Mouse (Mus musculus) c-Kit-negative CD71-positive TER-119-positive erythroid progenitor cells, embryonic 14.5 days (primary cell): Measurements from ENCODE around the gene Creb5.

Source experiments
- DNase-seq: peaks from one replicate; pipeline ENCODE4 v3.0.0-alpha.2; 2013; ENCODE audit warnings: low read depth, low spot score

Gene Creb5

GRCm38 (mm10) chr6:53641633-53642605 is 354.8 kb downstream of the Creb5 start:
- no peak for DNase-seq

- DNase-seq, result no peak
Measured at GRCm38 (mm10) chr6:53642826-53643356, 355.8 kb downstream of the Creb5 start.

- DNase-seq, result no peak
Measured at GRCm38 (mm10) chr6:53643481-53643880, 356.4 kb downstream of the Creb5 start.

GRCm38 (mm10) chr6:53644056-53644455 is 357.0 kb downstream of the Creb5 start:
- DNase-seq, result no peak

- DNase-seq, result no peak
Measured at GRCm38 (mm10) chr6:53644971-53645370, 357.9 kb downstream of the Creb5 start.

- no peak for DNase-seq
Measured at GRCm38 (mm10) chr6:53649782-53650181, 362.7 kb downstream of the Creb5 start.

- DNase-seq, result no peak
Measured at GRCm38 (mm10) chr6:53652691-53653090, 365.6 kb downstream of the Creb5 start.

GRCm38 (mm10) chr6:53653706-53654360 is 366.8 kb downstream of the Creb5 start:
- DNase-seq, result no peak

- no peak for DNase-seq
Measured at GRCm38 (mm10) chr6:53654361-53654824, 367.3 kb downstream of the Creb5 start.

- DNase-seq, result no peak
Measured at GRCm38 (mm10) chr6:53656466-53656865, 369.4 kb downstream of the Creb5 start.

GRCm38 (mm10) chr6:53657483-53657882 is 370.4 kb downstream of the Creb5 start:
- no peak for DNase-seq

- DNase-seq, result no peak
Measured at GRCm38 (mm10) chr6:53662858-53663833, 376.1 kb downstream of the Creb5 start.

GRCm38 (mm10) chr6:53664759-53665158 is 377.7 kb downstream of the Creb5 start:
- DNase-seq, result no peak

- DNase-seq, result no peak
Measured at GRCm38 (mm10) chr6:53666503-53666902, 379.4 kb downstream of the Creb5 start.

- DNase-seq, result no peak
Measured at GRCm38 (mm10) chr6:53678307-53678706, 391.2 kb downstream of the Creb5 start.

GRCm38 (mm10) chr6:53680046-53680445 is 393.0 kb downstream of the Creb5 start:
- DNase-seq, result no peak

GRCm38 (mm10) chr6:53684416-53684815 is 397.3 kb downstream of the Creb5 start:
- DNase-seq, result no peak

GRCm38 (mm10) chr6:53685323-53685722 is 398.3 kb downstream of the Creb5 start:
- DNase-seq, result no peak

- DNase-seq, result no peak
Measured at GRCm38 (mm10) chr6:53688762-53689477, 401.9 kb downstream of the Creb5 start.

GRCm38 (mm10) chr6:53691006-53691405 is 403.9 kb downstream of the Creb5 start:
- no peak for DNase-seq
